Mouse (Mus musculus) E14TG2a.4 (cell line): ENCODE data around the gene B4galt3.

ENCODE experiments used
- CTCF ChIP-seq: conservative IDR thresholded peaks from 2 replicates; pipeline ENCODE4 v1.5.1; 2014; ENCODE audit warnings: low read length
- NANOG ChIP-seq: IDR thresholded peaks from 2 replicates; pipeline ENCODE4 v1.6.1; 2014; ENCODE audit warnings: borderline replicate concordance, low read length, mixed read lengths
- POU5F1 ChIP-seq: IDR thresholded peaks from 2 replicates; pipeline ENCODE4 v1.6.1; 2014; ENCODE audit warnings: low read length, borderline replicate concordance

GRCm38 (mm10) chr1:171319748-171320147 is 49.6 kb downstream of the B4galt3 start:
- TF ChIP-seq CTCF (no peak), NANOG (peak; percentile 81), POU5F1 (no peak)
